Mouse (Mus musculus): ENCODE data around the gene Prss28. TPM values are rescaled to one million over a fixed set of nuclear protein-coding genes. Genes with fewer than 3 reads are reported as not detected.

Prss28 gene
- total RNA-seq (2021) = not detected
- long read RNA-seq, experiment 1 = 0 reads
- long read RNA-seq, experiment 2 = 0 reads

- intact Hi-C loops (cut with DNase I) = no loop called here
- DNase-seq (ENCODE audit: extremely low spot score in 1 of 2, low spot score in 2 of 2) = no peak
- TF ChIP-seq CTCF (IDR thresholded peaks at IDR 0.05) = no peak
- Histone ChIP-seq H3K4me3 (no peak within 1 kb of the TSS), H3K27ac (no peak within 1 kb of the TSS)
Observed at GRCm38 (mm10) chr17:25308346-25308745, at the start of gene Prss28. TSS of gene Prss28 (plus strand) at chr17:25308646.

- H3K4me3 ChIP-seq = no peak overlapping the region
- intact Hi-C loops (cut with DNase I) = no loop called here
- TF ChIP-seq CTCF (IDR thresholded peaks at IDR 0.05) = peak; percentile 51
- no peak for DNase-seq (ENCODE audit: extremely low spot score in 1 of 2, low spot score in 2 of 2)
- H3K27ac ChIP-seq = no peak overlapping the region
Observed at GRCm38 (mm10) chr17:25264453-25264852, 44.0 kb upstream of the Prss28 start.

GRCm38 (mm10) chr17:25270795-25271335 is 37.6 kb upstream of the Prss28 start:
- no peak for DNase-seq (ENCODE audit: extremely low spot score in 1 of 2, low spot score in 2 of 2)
- Histone ChIP-seq H3K27ac (no peak overlapping the region), H3K4me3 (no peak overlapping the region; the same call in 1 of the 2 replicates)
- TF ChIP-seq CTCF (IDR thresholded peaks at IDR 0.05) = no peak
- intact Hi-C loops (cut with DNase I) = loop anchor here (5.0 kb wide), 2 partner anchors 89 to 154 kb away; partner anchors contain the start of genes BC003965 and Telo2

GRCm38 (mm10) chr17:25272326-25272725 is 36.1 kb upstream of the Prss28 start:
- intact Hi-C loops (cut with DNase I) = loop anchor here (5.0 kb wide), 2 partner anchors 90 to 155 kb away; partner anchors contain the start of genes BC003965 and Telo2
- no peak for DNase-seq (ENCODE audit: extremely low spot score in 1 of 2, low spot score in 2 of 2)

GRCm38 (mm10) chr17:25272951-25273705 is 35.3 kb upstream of the Prss28 start:
- peak overlapping the region; percentile 100 for H3K27ac ChIP-seq
- intact Hi-C loops (cut with DNase I) = loop anchor here (5.0 kb wide), 2 partner anchors 91 to 156 kb away; partner anchors contain the start of genes BC003965 and Telo2
- peak; percentile 88 for DNase-seq (ENCODE audit: extremely low spot score in 1 of 2, low spot score in 2 of 2)
- H3K4me3 ChIP-seq = peak overlapping the region; percentile 99
- TF ChIP-seq CTCF (IDR thresholded peaks at IDR 0.05) = no peak; the same call in 1 of the 2 replicates

More at GRCm38 (mm10) chr17:25272326-25272725, 36.1 kb upstream of the Prss28 start:
- H3K4me3 ChIP-seq = peak overlapping the region; percentile 99
- H3K27ac ChIP-seq = peak overlapping the region; percentile 100; the same call in 1 of the 2 replicates
- no peak for TF ChIP-seq CTCF (IDR thresholded peaks at IDR 0.05)

GRCm38 (mm10) chr17:25273706-25274501 is 34.5 kb upstream of the Prss28 start:
- peak; percentile 95 to 96 for DNase-seq (ENCODE audit: extremely low spot score in 1 of 2, low spot score in 2 of 2)
- Histone ChIP-seq H3K4me3 (peak overlapping the region; percentile 99), H3K27ac (peak overlapping the region; percentile 100)
- TF ChIP-seq CTCF (IDR thresholded peaks at IDR 0.05) = peak; percentile 72
- intact Hi-C loops (cut with DNase I) = loop anchor here (5.0 kb wide), 2 partner anchors 92 to 157 kb away; partner anchors contain the start of genes BC003965 and Telo2

GRCm38 (mm10) chr17:25274571-25275346 is 33.7 kb upstream of the Prss28 start, which contains the start of gene Ube2i:
TSS of gene Ube2i (minus strand) at chr17:25274622.
- no peak for DNase-seq (ENCODE audit: extremely low spot score in 1 of 2, low spot score in 2 of 2)
- peak within 1 kb of the TSS; percentile 99 for H3K4me3 ChIP-seq
- no peak for TF ChIP-seq CTCF (IDR thresholded peaks at IDR 0.05)
- peak within 1 kb of the TSS; percentile 100 for H3K27ac ChIP-seq
- intact Hi-C loops (cut with DNase I) = loop anchor here (5.0 kb wide), 2 partner anchors 92 to 157 kb away; partner anchors contain the start of genes BC003965 and Telo2

GRCm38 (mm10) chr17:25275833-25276232 is 32.6 kb upstream of the Prss28 start:
- TF ChIP-seq CTCF (IDR thresholded peaks at IDR 0.05) = no peak
- Histone ChIP-seq H3K27ac (no peak overlapping the region), H3K4me3 (no peak overlapping the region)
- DNase-seq (ENCODE audit: extremely low spot score in 1 of 2, low spot score in 2 of 2) = no peak
- intact Hi-C loops (cut with DNase I) = no loop called here

GRCm38 (mm10) chr17:25282133-25282532 is 26.3 kb upstream of the Prss28 start:
- H3K4me3 ChIP-seq = no peak overlapping the region
- no peak overlapping the region for H3K27ac ChIP-seq
- DNase-seq (ENCODE audit: extremely low spot score in 1 of 2, low spot score in 2 of 2) = no peak
- intact Hi-C loops (cut with DNase I) = no loop called here
- TF ChIP-seq CTCF (IDR thresholded peaks at IDR 0.05) = no peak

GRCm38 (mm10) chr17:25285033-25285432 is 23.4 kb upstream of the Prss28 start:
- peak; percentile 93 for TF ChIP-seq CTCF (IDR thresholded peaks at IDR 0.05)
- Histone ChIP-seq H3K27ac (no peak overlapping the region), H3K4me3 (no peak overlapping the region)
- DNase-seq (ENCODE audit: extremely low spot score in 1 of 2, low spot score in 2 of 2) = peak; percentile 35 to 42
- intact Hi-C loops (cut with DNase I) = loop anchor here (5.0 kb wide), 1 partner anchor 187 kb away; no protein-coding TSS in a partner anchor
